Mouse (Mus musculus) embryonic fibroblast, embryonic 13.5 days (primary cell): ENCODE results near the gene Il6st.

ENCODE experiments used
- CTCF ChIP-seq: IDR thresholded peaks from 2 replicates; pipeline ENCODE4 v1.5.1; 2011; ENCODE audit warnings: mild to moderate bottlenecking, control low read depth, low read length, moderate library complexity, borderline replicate concordance; ENCODE audit not compliant: insufficient read depth
- POLR2A ChIP-seq: IDR thresholded peaks from 2 replicates; pipeline ENCODE4 v1.6.1; 2011; ENCODE audit warnings: low read depth, mild to moderate bottlenecking, control low read depth, low read length, moderate library complexity

DNA sequence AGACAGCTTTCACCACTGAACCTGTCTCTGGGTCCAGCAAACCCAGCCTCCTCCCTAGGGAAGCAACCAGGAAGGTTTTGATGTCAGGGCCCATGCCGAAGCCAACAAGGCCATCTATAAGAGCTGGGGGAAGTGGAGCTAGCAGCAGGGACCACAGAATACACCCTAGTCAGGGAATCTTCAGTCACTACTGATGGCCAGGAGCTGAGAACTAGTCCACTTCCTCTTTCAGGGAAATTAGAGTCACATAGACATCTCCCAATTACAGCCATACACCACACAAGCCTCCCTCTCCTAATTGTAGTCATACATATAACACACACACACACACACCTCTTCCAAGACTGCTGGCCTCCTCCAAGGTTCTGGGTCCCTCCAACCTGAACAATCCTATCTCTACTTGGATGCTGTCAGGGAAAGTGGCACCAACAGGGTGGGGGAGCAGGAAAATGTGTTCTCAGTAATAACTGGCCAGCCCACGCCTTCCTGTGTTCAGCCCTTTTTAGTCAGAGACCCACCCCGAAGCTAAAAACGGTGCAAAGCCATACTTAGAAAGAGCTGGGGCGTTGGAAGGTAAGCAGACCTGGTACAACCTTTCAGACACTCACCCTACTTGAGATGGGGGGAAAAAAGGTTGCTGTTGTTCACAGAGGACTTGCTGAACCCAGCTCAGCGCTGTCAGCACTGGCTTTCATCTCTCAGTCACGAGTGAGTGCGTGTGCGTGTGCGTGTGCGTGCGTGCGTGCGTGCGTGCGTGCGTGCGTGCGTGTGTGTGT, 46.8 kb downstream of the Il6st start:
- TF ChIP-seq CTCF: no peak
- TF ChIP-seq POLR2A: no peak
